8 mouse cellular contexts compared by ENCODE assay signal in the genomic region with DNA sequence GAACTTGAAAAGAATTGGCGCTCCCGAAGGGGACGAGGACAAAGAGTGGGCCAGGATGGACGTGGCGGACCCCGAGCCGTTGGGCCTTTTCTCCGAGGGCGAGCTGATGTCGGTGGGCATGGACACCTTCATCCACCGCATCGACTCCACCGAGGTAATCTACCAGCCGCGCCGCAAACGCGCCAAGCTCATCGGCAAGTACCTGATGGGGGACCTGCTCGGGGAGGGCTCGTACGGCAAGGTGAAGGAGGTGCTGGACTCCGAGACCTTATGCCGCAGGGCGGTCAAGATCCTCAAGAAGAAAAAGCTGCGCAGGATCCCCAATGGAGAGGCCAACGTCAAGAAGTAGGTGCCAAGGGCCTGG. TPM values are rescaled to one million over a fixed set of nuclear protein-coding genes. Genes with fewer than 3 reads are reported as not detected.
A peak's percentile ranks its signal among the peaks of the same experiment; 100 is the strongest.
DNase-seq lines count a peak whose midpoint lies in the region; TF ChIP-seq lines count a peak whose summit lies in the region.

No protein-coding gene starts in this region.

- no peaks in the 10 kb centered on the region for H3K27me3 ChIP-seq in CH12.LX (replicated peaks)
- H3K27me3 ChIP-seq in forebrain, embryonic 10.5 days (ENCODE audit: poor library complexity, severe bottlenecking), result no peaks in the 10 kb centered on the region
- H3K27me3 ChIP-seq in limb, embryonic 10.5 days (ENCODE audit: low read depth, poor library complexity, severe bottlenecking), result no peaks in the 10 kb centered on the region

- no peak for TF ChIP-seq EP300 in CH12.LX (IDR thresholded peaks at IDR 0.05; ENCODE audit: low read length)

- dilution Hi-C loops in CH12.LX (cut with MboI; ENCODE audit: extremely low pct_ligation_motif_present, extremely low pct_unique_long_range_greater_than_20kb, low sequenced_read_pairs), result no loop called here

- H3K79me2 ChIP-seq in CH12.LX (replicated peaks; ENCODE audit: control insufficient read depth, extremely low read depth, insufficient read depth, poor library complexity, severe bottlenecking), result peaks cover 57% of the 10 kb centered on the region

- peak; percentile 47 for DNase-seq in embryo, embryonic 10.5 days (ENCODE audit: low spot score)
- no peak for DNase-seq in embryo, embryonic 10 days (ENCODE audit: low spot score)
- DNase-seq in CH12.LX (ENCODE audit: extremely low read depth), result no peak
- DNase-seq in forebrain, embryonic 10.5 days (ENCODE audit: extremely low spot score, low spot score), result no peak
- peak; percentile 62 for DNase-seq in limb, embryonic 10.5 days (ENCODE audit: low spot score)
- DNase-seq in neural tube, embryonic 10.5 days (ENCODE audit: extremely low spot score, low spot score), result peak; percentile 44
- no peak for DNase-seq in right cerebral cortex, adult 18-20 months
- DNase-seq in gastrocnemius, postnatal 36 days, result no peak

- TF ChIP-seq CTCF in CH12.LX (conservative IDR thresholded peaks at IDR 0.05 in 1 of 2, IDR thresholded peaks at IDR 0.05 in 1 of 2; ENCODE audit: low read depth in 2 of 2, low read length in 2 of 2), result no peak

- H3K36me3 ChIP-seq in CH12.LX (replicated peaks in 1 of 2; ENCODE audit: control insufficient read depth in 1 of 2, insufficient read depth in 1 of 2, low read length in 1 of 2), result peaks cover 30 to 42% of the 10 kb centered on the region in 2 experiments
- H3K36me3 ChIP-seq in forebrain, embryonic 10.5 days (replicated peaks), result peaks cover 46% of the 10 kb centered on the region
- peaks cover 46% of the 10 kb centered on the region for H3K36me3 ChIP-seq in limb, embryonic 10.5 days

- peak overlapping the region; percentile 25; the same call in 1 of the 2 replicates for H3K27ac ChIP-seq in CH12.LX (ENCODE audit: insufficient read depth, low read depth)
- peak overlapping the region; percentile 93 for H3K27ac ChIP-seq in forebrain, embryonic 10.5 days
- peak overlapping the region; percentile 93 for H3K27ac ChIP-seq in limb, embryonic 10.5 days

- peak overlapping the region; percentile 93 for H3K9ac ChIP-seq in CH12.LX (ENCODE audit: insufficient read depth, low read depth)

- in situ Hi-C loops in CH12.LX (cut with MboI; ENCODE audit: low pct_ligation_motif_present, low pct_unique_long_range_greater_than_20kb, low sequenced_read_pairs), result no loop called here

- H3K9me3 ChIP-seq in CH12.LX (replicated peaks; ENCODE audit: low read length), result no peaks in the 10 kb centered on the region
- H3K9me3 ChIP-seq in forebrain, embryonic 10.5 days, result no peaks in the 10 kb centered on the region; the same call in 1 of the 2 replicates
- no peaks in the 10 kb centered on the region for H3K9me3 ChIP-seq in limb, embryonic 10.5 days (replicated peaks)

- no peak for TF ChIP-seq POLR2A in CH12.LX (IDR thresholded peaks at IDR 0.05; ENCODE audit: low read depth, low read length)

- WGBS in forebrain, embryonic 10.5 days, result 1% methylated on average over 27 of the region's 27 CpGs
- 1% methylated on average over 27 of the region's 27 CpGs for WGBS in limb, embryonic 10.5 days

- TF ChIP-seq RAD21 in CH12.LX (IDR thresholded peaks at IDR 0.05; ENCODE audit: low read depth, low read length), result no peak

- peak overlapping the region; percentile 83 for H3K4me2 ChIP-seq in CH12.LX (ENCODE audit: insufficient read depth, low read depth, poor library complexity, severe bottlenecking)

- H3K4me3 ChIP-seq in CH12.LX (replicated peaks in 1 of 3; ENCODE audit: low read depth in 2 of 3, low read length in 2 of 3, poor library complexity in 1 of 3), result peak overlapping the region; percentile 85 to 93 (median 90)
- peak overlapping the region; percentile 93 for H3K4me3 ChIP-seq in forebrain, embryonic 10.5 days
- H3K4me3 ChIP-seq in limb, embryonic 10.5 days, result peak overlapping the region; percentile 94

- H3K4me1 ChIP-seq in CH12.LX (ENCODE audit: control insufficient read depth in 1 of 2, insufficient read depth in 2 of 2), result peaks cover 20 to 46% of the 10 kb centered on the region in 2 experiments
- H3K4me1 ChIP-seq in forebrain, embryonic 10.5 days, result peaks cover 50% of the 10 kb centered on the region
- H3K4me1 ChIP-seq in limb, embryonic 10.5 days, result peaks cover 44% of the 10 kb centered on the region

- intact Hi-C loops in gastrocnemius, postnatal 36 days (cut with DNase I), result no loop called here

TF ChIP-seq in CH12.LX, 34 proteins besides CTCF, POLR2A, EP300 and RAD21:
- TF ChIP-seq MAFK (IDR thresholded peaks at IDR 0.05; ENCODE audit: insufficient replicate concordance, low read length) (no peak), E2F4 (IDR thresholded peaks at IDR 0.05; ENCODE audit: insufficient replicate concordance, low read depth, low read length) (no peak), ETS1 (conservative IDR thresholded peaks at IDR 0.05; ENCODE audit: low read depth, low read length) (no peak), ZKSCAN1 (IDR thresholded peaks at IDR 0.05; ENCODE audit: borderline replicate concordance, low read depth, low read length) (no peak), MXI1 (IDR thresholded peaks at IDR 0.05; ENCODE audit: low read depth, low read length) (no peak)

RNA-seq across cellular contexts. Expression of gene Stk11, which starts 0.9 kb away (rescaled TPM):
- total RNA-seq in CH12.LX (2012; rRNA removed) (64.8 and 65.9 TPM in 2 replicates), CH12.LX (2014; rRNA removed) (47.4 and 48.5 TPM in 2 replicates)
- 93.4 and 94.9 TPM in 2 replicates for polyA plus RNA-seq in CH12.LX (2012; ENCODE audit: insufficient read length, low read depth)
- 14.4 and 18.1 TPM in 2 replicates for polyA plus RNA-seq in forebrain, embryonic 10.5 days (2016; fragmentation: Nextera tagmentation; extraction: Ambion mirVana)
- polyA plus RNA-seq in limb, embryonic 10.5 days (2016; fragmentation: Nextera tagmentation; extraction: Ambion mirVana), result 16.1 and 17.0 TPM in 2 replicates
- 100 to 1,000 TPM; 120 to 135 TPM for total RNA-seq in gastrocnemius, postnatal 36 days (2021)

RNA-seq across cellular contexts. Expression of gene Sbno2, which starts 11.2 kb away (rescaled TPM):
- 20.7 and 22.6 TPM in 2 replicates for total RNA-seq in CH12.LX (2012; rRNA removed)
- total RNA-seq in CH12.LX (2014; rRNA removed), result 9.0 and 9.7 TPM in 2 replicates
- polyA plus RNA-seq in CH12.LX (2012; ENCODE audit: insufficient read length, low read depth), result 21.1 and 24.2 TPM in 2 replicates
- 14.7 and 15.6 TPM in 2 replicates for polyA plus RNA-seq in forebrain, embryonic 10.5 days (2016; fragmentation: Nextera tagmentation; extraction: Ambion mirVana)
- 17.1 and 18.4 TPM in 2 replicates for polyA plus RNA-seq in limb, embryonic 10.5 days (2016; fragmentation: Nextera tagmentation; extraction: Ambion mirVana)
- total RNA-seq in gastrocnemius, postnatal 36 days (2021), result 1 to 10 TPM; 4.5 to 7.3 TPM

RNA-seq across cellular contexts. Expression of gene Atp5d, which starts 21.9 kb away (rescaled TPM):
- total RNA-seq in CH12.LX (2012; rRNA removed), result 270 and 326 TPM in 2 replicates
- total RNA-seq in CH12.LX (2014; rRNA removed), result 85.8 and 106 TPM in 2 replicates
- 306 and 352 TPM in 2 replicates for polyA plus RNA-seq in CH12.LX (2012; ENCODE audit: insufficient read length, low read depth)
- polyA plus RNA-seq in forebrain, embryonic 10.5 days (2016; fragmentation: Nextera tagmentation; extraction: Ambion mirVana), result 495 and 498 TPM in 2 replicates
- 487 and 503 TPM in 2 replicates for polyA plus RNA-seq in limb, embryonic 10.5 days (2016; fragmentation: Nextera tagmentation; extraction: Ambion mirVana)
- total RNA-seq in gastrocnemius, postnatal 36 days (2021), result 100 to 1,000 TPM; 600 to 616 TPM

RNA-seq across cellular contexts. Expression of gene Cbarp, which starts 24.1 kb away (rescaled TPM):
- total RNA-seq in CH12.LX (2012; rRNA removed) (2.3 and 2.6 TPM in 2 replicates), CH12.LX (2014; rRNA removed) (0.09 and 0.19 TPM in 2 replicates)
- polyA plus RNA-seq in CH12.LX (2012; ENCODE audit: insufficient read length, low read depth), result 1.7 and 2.4 TPM in 2 replicates
- polyA plus RNA-seq in forebrain, embryonic 10.5 days (2016; fragmentation: Nextera tagmentation; extraction: Ambion mirVana), result 6.8 and 7.3 TPM in 2 replicates
- 3.3 and 4.7 TPM in 2 replicates for polyA plus RNA-seq in limb, embryonic 10.5 days (2016; fragmentation: Nextera tagmentation; extraction: Ambion mirVana)
- 1 to 10 TPM; 1.4 to 2.1 TPM for total RNA-seq in gastrocnemius, postnatal 36 days (2021)

RNA-seq across cellular contexts. Expression of gene Midn, which starts 31.5 kb away (rescaled TPM):
- total RNA-seq in CH12.LX (2012; rRNA removed) (11.6 and 16.2 TPM in 2 replicates), CH12.LX (2014; rRNA removed) (3.9 and 4.7 TPM in 2 replicates)
- 25.2 and 33.2 TPM in 2 replicates for polyA plus RNA-seq in CH12.LX (2012; ENCODE audit: insufficient read length, low read depth)
- 19.1 and 19.8 TPM in 2 replicates for polyA plus RNA-seq in forebrain, embryonic 10.5 days (2016; fragmentation: Nextera tagmentation; extraction: Ambion mirVana)
- 26.2 and 27.1 TPM in 2 replicates for polyA plus RNA-seq in limb, embryonic 10.5 days (2016; fragmentation: Nextera tagmentation; extraction: Ambion mirVana)
- 10 to 100 TPM; 37.6 to 49.3 TPM for total RNA-seq in gastrocnemius, postnatal 36 days (2021)

Comparison
In these comparisons a context has a peak if more than half of its experiments do, and no peak if none do; other contexts are left out.
1. DNase-seq: peak in embryo, embryonic 10.5 days (single experiment), limb, embryonic 10.5 days (single experiment) and neural tube, embryonic 10.5 days (single experiment); none in embryo, embryonic 10 days (single experiment), CH12.LX (single experiment), forebrain, embryonic 10.5 days (single experiment), right cerebral cortex, adult 18-20 months (single experiment) and gastrocnemius, postnatal 36 days (0 of 2).
2. H3K27ac ChIP-seq: peak in every context shown above with its lines; median percentile 93 in forebrain, embryonic 10.5 days; 93 in limb, embryonic 10.5 days; 25 in CH12.LX.
3. Peak in every context shown above with its lines, with median percentiles within 50 percentile points of each other: H3K4me3 ChIP-seq.